Mouse (Mus musculus) kidney, postnatal 25 days (tissue): ENCODE data around the gene Schip1.

ENCODE experiments used
- DNase-seq, 2 experiments: peaks; one replicate each; pipeline ENCODE4 v3.0.0; 2021; ENCODE audit warnings: mixed read lengths in 2 of 2

The Schip1 gene

GRCm38 (mm10) chr3:68624471-68624870 is 559.9 kb downstream of the Schip1 start:
- DNase-seq = no peak

- DNase-seq = no peak
Observed at GRCm38 (mm10) chr3:68630261-68630660, 565.7 kb downstream of the Schip1 start.

GRCm38 (mm10) chr3:68630821-68631220 is 566.2 kb downstream of the Schip1 start:
- no peak for DNase-seq

DNA sequence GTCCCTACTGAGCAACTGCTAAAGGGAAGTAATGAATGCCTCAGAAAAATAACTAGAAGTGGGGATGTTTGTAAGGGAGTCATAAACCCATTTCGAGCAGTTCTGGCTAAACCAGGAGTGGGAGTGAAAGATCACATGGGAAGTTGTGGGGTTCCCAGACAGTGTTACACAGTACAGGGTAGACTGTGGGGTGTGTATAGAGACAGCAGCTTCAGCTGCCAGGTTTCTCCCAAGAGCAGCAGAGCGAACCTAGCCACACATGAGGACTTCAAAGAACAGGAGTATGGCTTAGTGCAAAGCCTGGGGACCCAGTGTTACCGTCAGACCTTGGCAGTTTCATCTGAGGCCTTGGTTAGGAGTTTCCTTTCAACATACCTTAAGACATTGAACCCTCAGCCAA is 568.1 kb downstream of the Schip1 start:
- no peak for DNase-seq

- DNase-seq = no peak
Observed at GRCm38 (mm10) chr3:68633577-68633976, 569.0 kb downstream of the Schip1 start.

DNA sequence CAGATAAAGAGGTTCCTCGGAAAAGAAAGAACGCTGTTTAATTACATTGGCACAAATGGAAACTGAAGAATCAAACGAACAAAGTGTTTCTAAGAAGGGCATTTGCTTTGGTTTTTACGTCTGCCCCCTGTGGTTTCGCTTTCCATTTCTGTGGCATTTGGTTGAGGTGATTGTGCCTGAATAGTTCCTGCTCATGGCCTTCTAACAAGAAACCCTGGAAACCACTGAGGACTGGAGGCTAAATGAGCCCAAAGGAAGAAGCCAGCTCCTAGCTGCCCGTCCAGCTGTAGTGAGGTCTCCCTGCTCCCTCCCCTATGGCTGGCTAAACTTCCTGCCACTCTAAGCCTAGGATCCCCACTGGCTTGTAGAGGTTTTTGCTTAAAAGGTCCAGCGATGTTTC is 573.4 kb downstream of the Schip1 start:
- no peak for DNase-seq

GRCm38 (mm10) chr3:68638703-68639102 is 574.1 kb downstream of the Schip1 start:
- no peak for DNase-seq

DNA sequence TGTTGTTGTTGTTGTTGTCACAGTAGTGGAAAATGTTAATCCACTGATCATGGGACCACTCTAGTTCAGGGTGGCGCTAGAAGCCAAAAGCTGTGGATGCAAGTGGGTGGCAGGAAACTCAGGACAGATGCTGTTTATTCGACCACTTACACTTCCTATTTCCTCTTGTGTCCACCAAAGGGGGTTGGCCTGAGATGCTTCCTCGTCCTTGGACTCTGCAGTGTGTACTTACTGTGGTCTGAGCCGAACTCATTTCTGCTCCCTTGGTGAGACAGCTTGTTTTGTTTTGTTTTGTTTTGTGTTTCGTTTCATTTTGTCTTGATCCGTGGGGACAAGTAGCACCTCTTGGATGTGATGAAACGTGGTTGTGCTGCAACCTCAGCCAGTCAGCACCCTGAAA is 578.3 kb downstream of the Schip1 start:
- DNase-seq = no peak

DNA sequence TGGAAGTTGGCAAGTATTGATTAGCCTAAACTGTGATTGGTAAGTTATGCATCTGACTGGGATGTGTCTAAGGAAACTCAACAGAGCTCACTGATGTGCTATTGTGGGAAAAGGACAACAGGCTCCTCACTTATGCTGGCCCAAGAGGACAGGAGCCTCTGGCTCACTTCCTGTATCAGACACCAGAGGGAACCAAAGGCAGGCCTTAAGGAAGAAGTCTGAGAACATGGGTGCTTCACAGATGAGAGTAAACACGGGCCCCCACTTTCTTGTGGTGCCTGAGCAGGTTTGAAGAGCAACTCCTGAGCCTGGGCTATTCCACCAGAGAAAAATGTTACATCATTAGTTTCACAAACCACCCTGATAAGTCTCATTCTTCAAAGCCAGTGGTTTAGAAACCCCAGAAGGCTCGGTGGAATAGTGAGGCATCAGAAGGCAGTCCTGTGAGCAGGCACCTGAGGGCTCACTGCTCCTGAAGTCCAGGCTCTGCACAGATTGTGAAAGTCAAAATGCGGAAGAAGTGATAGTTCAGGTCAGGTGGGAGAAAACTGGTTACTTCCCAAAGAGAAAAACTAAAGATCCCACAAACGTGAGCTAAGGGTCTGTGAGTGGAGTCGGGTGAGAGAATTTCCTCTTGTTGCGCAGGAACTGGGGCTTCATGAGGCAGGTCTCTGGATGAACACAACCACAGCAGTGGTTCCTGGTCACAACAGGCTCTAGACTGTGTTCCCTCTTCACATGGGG is 582.0 kb downstream of the Schip1 start:
- DNase-seq = peak in 1 of 2 experiments; percentile 23

- DNase-seq = no peak
Observed at GRCm38 (mm10) chr3:68647282-68647681, 582.7 kb downstream of the Schip1 start.

DNA sequence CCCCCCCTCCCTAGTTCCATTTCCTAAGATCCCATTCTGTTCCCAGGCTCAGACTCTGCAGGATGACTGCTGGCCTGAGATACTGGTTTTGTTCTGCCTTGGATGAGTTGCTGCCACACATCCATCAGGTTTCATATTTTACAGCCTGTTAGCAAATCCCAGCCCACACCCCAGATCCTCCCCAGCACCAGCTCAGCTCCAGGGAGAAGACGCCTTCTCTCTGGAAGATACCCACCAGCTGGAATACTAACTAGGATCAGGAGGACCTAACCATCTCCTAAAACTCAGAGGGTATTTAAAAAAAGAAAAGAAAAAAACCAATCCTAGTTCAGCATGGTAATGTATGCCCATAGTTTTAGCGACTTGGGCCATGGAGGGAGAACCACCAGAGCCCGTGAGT is 585.6 kb downstream of the Schip1 start:
- DNase-seq = no peak

DNA sequence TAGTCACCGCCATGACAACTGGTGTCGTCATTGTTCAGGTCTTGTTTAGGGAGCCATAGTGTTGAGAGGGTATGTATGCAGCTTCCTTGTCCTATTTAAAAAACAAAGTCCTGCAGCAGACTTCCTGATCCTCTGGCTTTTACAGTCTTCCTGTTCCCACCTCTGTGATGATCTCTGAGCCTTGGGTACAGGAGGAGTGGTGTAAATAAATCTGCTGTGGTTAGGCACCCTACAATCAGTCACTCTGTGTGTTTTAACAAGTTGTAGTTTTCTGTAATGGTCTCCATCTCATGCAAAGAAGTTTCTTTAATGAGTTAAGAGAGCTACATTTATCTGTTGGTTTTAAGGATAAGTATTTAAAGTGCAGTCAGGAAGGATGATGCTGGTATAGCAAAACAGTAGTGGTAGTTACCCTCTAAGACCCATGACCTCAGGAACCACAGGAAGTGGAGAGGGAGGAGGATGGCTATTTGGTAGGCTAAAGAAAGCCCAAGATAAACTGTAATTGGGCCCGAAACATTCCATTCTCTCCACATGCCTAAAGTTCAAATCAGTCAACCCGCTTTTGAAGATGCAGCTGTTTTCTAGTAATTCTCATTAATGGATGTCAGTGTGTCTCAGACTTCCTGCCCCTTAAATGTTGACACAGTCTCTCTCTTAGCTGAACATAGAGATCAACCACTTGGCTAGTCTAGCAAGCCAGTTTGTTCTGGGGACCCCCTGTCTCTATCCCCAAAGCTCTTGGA is 592.2 kb downstream of the Schip1 start:
- no peak for DNase-seq

- no peak for DNase-seq
Observed at GRCm38 (mm10) chr3:68657589-68658245, 593.1 kb downstream of the Schip1 start.

GRCm38 (mm10) chr3:68659996-68660395 is 595.4 kb downstream of the Schip1 start:
- DNase-seq = no peak

DNA sequence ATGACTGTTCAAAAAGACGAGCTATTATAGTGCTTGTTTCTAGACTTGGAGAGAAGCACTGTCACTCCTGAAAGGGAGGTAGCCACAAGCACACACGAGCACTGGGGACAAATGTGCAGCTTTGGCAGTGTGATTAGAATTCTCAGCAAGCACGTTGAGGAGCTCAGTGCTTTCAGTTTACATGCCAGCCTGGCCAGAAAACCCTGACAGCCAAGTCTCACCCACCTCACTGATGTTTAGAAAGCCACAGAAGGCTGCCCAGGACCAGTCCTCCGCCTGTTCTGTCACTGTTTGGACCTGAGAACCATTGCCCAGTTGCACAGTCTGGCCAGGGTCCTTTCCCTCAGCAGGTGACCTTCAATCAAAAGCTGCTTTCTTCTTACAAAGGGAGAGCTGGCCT is 595.9 kb downstream of the Schip1 start:
- DNase-seq = no peak

DNA sequence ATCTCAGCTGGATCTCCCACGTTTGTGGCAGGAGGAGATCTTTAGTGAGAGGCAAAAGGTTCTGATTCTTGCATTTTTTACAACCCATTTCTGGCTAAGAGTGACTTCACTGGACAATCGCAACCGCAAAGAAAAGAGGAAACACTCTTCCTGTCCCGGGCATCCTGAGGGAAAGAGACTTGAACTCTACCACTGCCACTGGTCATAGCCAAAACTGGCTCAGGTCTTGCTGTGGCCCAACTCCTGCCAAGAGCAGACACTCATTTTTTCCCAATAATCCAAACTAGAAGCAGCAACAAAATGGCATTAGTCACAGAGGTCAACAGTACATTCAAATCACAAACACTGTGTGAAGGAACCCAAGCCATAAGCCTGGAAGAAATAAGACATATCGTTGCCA is 597.8 kb downstream of the Schip1 start:
- DNase-seq = no peak

DNA sequence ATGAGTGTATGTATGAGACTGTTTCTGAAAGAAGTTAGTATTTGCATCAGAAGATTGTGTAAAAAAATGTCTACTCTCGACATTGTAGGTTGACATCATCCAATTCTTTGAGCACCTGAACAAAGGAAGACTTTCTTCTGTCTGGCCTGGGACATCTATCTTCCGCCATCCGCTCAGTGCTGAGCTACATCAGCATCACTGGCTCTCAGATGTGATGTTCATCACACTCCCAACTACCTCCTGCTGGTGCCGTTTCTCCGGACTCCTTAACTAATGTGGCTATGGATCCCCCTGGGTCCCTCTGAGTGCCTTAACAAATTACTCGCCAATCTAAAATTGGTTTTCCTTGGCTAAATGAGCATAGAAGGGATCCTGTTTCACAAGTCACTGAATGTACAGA is 599.7 kb downstream of the Schip1 start:
- DNase-seq = no peak

GRCm38 (mm10) chr3:68666377-68666776 is 601.8 kb downstream of the Schip1 start:
- DNase-seq = no peak

GRCm38 (mm10) chr3:68667852-68668251 is 603.2 kb downstream of the Schip1 start:
- DNase-seq = no peak

DNA sequence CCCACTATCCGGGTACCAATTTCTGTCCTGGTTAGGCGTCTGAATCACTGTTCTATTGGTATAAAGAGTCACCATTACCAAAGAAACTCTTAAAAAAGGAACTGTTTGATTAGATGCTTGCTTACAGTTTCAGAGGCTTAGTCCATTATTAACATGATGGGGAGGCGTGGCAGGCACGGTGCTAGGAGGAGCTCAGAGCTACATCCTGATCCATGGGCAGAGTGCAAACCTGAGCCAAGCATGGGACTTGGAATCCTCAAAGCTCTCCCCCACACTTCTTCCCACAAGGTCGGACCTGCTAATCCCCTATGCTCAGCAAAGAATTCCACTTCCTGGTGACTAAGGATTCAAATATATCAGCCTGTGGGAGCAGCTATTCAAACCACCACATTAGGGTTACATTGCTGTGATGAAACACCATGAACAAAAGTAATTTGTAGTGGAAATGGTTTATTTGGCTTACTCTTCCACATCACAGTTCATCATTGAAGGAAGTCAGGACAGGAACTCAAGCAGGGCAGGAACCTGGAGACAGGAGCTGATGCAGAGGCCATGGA is 604.9 kb downstream of the Schip1 start:
- peak in 1 of 2 experiments; percentile 26 for DNase-seq

DNA sequence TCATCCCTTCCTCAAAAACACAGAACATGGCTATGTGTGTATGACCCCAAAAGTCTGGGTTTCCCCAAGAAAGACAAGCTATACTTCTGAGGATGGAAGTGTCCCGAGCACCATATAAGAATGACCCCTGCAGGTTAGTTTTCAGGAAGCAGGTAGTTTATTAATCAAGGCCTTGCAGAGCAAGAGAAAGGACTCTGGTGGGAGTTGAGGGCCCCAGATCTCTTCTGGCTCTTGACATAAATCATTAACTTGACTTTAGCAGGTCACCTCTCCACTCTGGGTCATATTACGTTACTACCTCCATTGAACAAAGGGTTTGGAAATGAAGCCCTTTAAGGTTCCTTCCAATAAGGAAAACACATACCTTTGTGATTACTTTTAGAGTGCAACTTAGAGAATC is 610.1 kb downstream of the Schip1 start:
- no peak for DNase-seq

- no peak for DNase-seq
Observed at GRCm38 (mm10) chr3:68675216-68675835, 610.7 kb downstream of the Schip1 start.
